Mouse (Mus musculus) cerebellum, adult 11 months (tissue): ENCODE measurements at regions not wholly inside any gene's neighbourhood (a gene's known extent, or its start where the extent isn't known, plus 50 kb on each side); places are given as distances from the start of the nearest gene placed in this dataset.

Experiments used
- DNase-seq: peaks from one replicate; pipeline ENCODE4 v3.0.0; 2022

GRCm38 (mm10) chr10:97778531-97778930 lies 52.0 kb upstream of the C030005K15Rik start:
- DNase-seq = no peak

GRCm38 (mm10) chr10:97779335-97779734 lies 52.8 kb upstream of the C030005K15Rik start:
- DNase-seq = no peak

- no peak for DNase-seq
Measured at GRCm38 (mm10) chr10:97793804-97794203, 67.2 kb upstream of the C030005K15Rik start.

- no peak for DNase-seq
Measured at GRCm38 (mm10) chr10:97801448-97802265, 75.1 kb upstream of the C030005K15Rik start.

GRCm38 (mm10) chr10:97807947-97808346 lies 81.4 kb upstream of the C030005K15Rik start:
- no peak for DNase-seq

GRCm38 (mm10) chr10:97842574-97842973 lies 116.0 kb upstream of the C030005K15Rik start:
- DNase-seq = no peak

GRCm38 (mm10) chr10:97851487-97851886 lies 124.9 kb upstream of the C030005K15Rik start:
- DNase-seq = no peak

- no peak for DNase-seq
Measured at GRCm38 (mm10) chr10:97877088-97877487, 150.5 kb upstream of the C030005K15Rik start.

- DNase-seq = no peak
Measured at GRCm38 (mm10) chr10:97886049-97886448, 159.5 kb upstream of the C030005K15Rik start.

GRCm38 (mm10) chr10:97905793-97906192 lies 179.2 kb upstream of the C030005K15Rik start:
- no peak for DNase-seq

GRCm38 (mm10) chr10:97925568-97925967 lies 199.0 kb upstream of the C030005K15Rik start:
- DNase-seq = no peak

- no peak for DNase-seq
Measured at GRCm38 (mm10) chr10:97940345-97940744, 213.8 kb upstream of the C030005K15Rik start.

- no peak for DNase-seq
Measured at GRCm38 (mm10) chr10:97965881-97966280, 239.3 kb upstream of the C030005K15Rik start.

- DNase-seq = no peak
Measured at GRCm38 (mm10) chr10:97966931-97967330, 240.4 kb upstream of the C030005K15Rik start.

- DNase-seq = no peak
Measured at GRCm38 (mm10) chr10:98007037-98007436, 280.5 kb upstream of the C030005K15Rik start.

GRCm38 (mm10) chr10:98008355-98008754 lies 281.8 kb upstream of the C030005K15Rik start:
- DNase-seq = no peak

- no peak for DNase-seq
Measured at GRCm38 (mm10) chr10:98012916-98013315, 286.4 kb upstream of the C030005K15Rik start.

GRCm38 (mm10) chr10:98014985-98015902 lies 288.7 kb upstream of the C030005K15Rik start:
- DNase-seq = no peak

GRCm38 (mm10) chr10:98016596-98017304 lies 290.2 kb upstream of the C030005K15Rik start:
- DNase-seq = no peak

- DNase-seq = no peak
Measured at GRCm38 (mm10) chr10:98029124-98029523, 302.6 kb upstream of the C030005K15Rik start.

GRCm38 (mm10) chr10:98029621-98030020 lies 303.1 kb upstream of the C030005K15Rik start:
- no peak for DNase-seq

GRCm38 (mm10) chr10:98032661-98033060 lies 306.1 kb upstream of the C030005K15Rik start:
- DNase-seq = no peak

- no peak for DNase-seq
Measured at GRCm38 (mm10) chr10:98041766-98042165, 315.2 kb upstream of the C030005K15Rik start.
